Mouse (Mus musculus) thymus, postnatal 0 days (tissue): Measurements from ENCODE around the gene Gm4216. TPM values are rescaled to one million over a fixed set of nuclear protein-coding genes. Genes with fewer than 3 reads are reported as not detected.
"Not testable (repeated sequence)": the region's sequence is repeated elsewhere in the genome, so short reads cannot be mapped to it uniquely, and the experiment has no call there.

ENCODE experiments used
- DNase-seq: peaks from one replicate; pipeline ENCODE4 v3.0.0-alpha.2; 2015; ENCODE audit warnings: low spot score
- polyA plus RNA-seq: library from polyadenylated mRNA; unstranded; fragments of >200 nt; fragmentation: Nextera tagmentation; extraction: Ambion mirVana; gene quantifications from 2 replicates; pipeline ENCODE4 v1.2.1, GENCODE M21; 2015

Gm4216 gene
- not detected in 2 replicates for polyA plus RNA-seq

- DNase-seq = not testable (repeated sequence)
Observed at GRCm38 (mm10) chr7:23019823-23020222, at the start of gene Gm4216. TSS of gene Gm4216 (minus strand) at chr7:23019923.

DNA sequence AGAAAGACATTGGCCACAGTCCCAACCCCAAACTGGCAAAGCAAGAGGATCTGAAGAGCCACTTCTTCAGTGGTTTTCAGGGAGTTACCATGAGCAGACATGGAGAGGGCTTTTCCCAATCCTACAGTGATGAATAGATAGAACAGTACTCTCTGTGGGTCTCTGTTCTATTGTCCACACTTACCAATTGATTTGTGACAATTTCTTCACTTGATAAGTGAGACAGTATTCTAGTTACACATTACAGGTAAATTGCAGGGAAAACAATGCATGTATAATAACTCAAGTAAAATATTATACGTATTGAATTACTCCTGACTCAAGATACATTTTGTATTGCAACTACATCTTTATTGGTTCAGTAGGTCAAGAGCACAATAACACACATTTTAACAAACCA lies 47.6 kb upstream of the Gm4216 start, which contains the start of gene Gm8720:
TSS of gene Gm8720 (minus strand) at position 101 of the 400 bp plus-strand sequence.
- DNase-seq = not testable (repeated sequence)

DNA sequence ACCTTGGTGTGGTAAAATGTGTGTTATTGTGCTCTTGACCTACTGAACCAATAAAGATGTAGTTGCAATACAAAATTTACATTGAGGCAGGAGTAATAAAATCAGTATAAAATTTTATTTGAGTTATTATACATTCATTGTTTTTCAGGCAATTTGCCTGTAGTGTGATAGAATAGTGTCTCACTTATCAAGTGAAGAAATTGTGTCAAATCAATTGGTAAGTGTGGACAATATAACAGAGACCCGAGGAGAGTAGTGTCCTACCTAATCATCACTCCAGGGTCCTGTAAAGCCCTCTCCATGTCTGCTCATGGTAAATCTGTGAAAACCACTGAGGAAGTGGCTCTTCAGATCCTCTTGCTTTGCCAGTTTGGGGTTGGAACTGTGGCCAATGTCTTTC lies 35.5 kb upstream of the Gm4216 start, which contains the start of gene Vmn1r163:
TSS of gene Vmn1r163 (plus strand) at position 301 of the 400 bp plus-strand sequence.
- DNase-seq = not testable (repeated sequence)

GRCm38 (mm10) chr7:22984573-22984972 lies 35.1 kb downstream of the Gm4216 start, which contains the start of gene Gm4214:
TSS of gene Gm4214 (minus strand) at chr7:22984673.
- DNase-seq = not testable (repeated sequence)

Other genes starting within 250 kb of the Gm4216 start
- not detected in 2 replicates for gene Vmn1r158, start 229.1 kb downstream of the Gm4216 start, polyA plus RNA-seq
- gene Vmn1r159, start 176.3 kb downstream of the Gm4216 start, polyA plus RNA-seq = not detected in 2 replicates
- gene Vmn1r160, start 148.7 kb downstream of the Gm4216 start, polyA plus RNA-seq = not detected in 2 replicates
- gene Gm4214, start 35.2 kb downstream of the Gm4216 start, polyA plus RNA-seq = not detected in 2 replicates
- gene Vmn1r163, start 35.6 kb upstream of the Gm4216 start, polyA plus RNA-seq = not detected in 2 replicates
- gene Gm8720, start 47.5 kb upstream of the Gm4216 start, polyA plus RNA-seq = not detected in 2 replicates
- not detected in 2 replicates for gene Gm10662, start 124.6 kb upstream of the Gm4216 start, polyA plus RNA-seq
- not detected in 2 replicates for gene Vmn1r165, start 197.4 kb upstream of the Gm4216 start, polyA plus RNA-seq
- not detected in 2 replicates for gene Vmn1r166, start 231.8 kb upstream of the Gm4216 start, polyA plus RNA-seq